Mouse (Mus musculus) spleen, adult 2 months (tissue): Measurements from ENCODE around the gene Csf2rb2.

Experiments
- CTCF ChIP-seq: fragments of 200-500 bp; IDR thresholded peaks from 2 replicates; pipeline ENCODE4 v1.5.1; 2011; ENCODE audit warnings: mild to moderate bottlenecking, inconsistent platforms; ENCODE audit not compliant: insufficient read depth, insufficient read length, insufficient replicate concordance; ENCODE audit errors: extremely low read depth
- POLR2A ChIP-seq: fragments of 200-500 bp; IDR thresholded peaks from 2 replicates; pipeline ENCODE4 v1.6.1; 2011; ENCODE audit warnings: low read depth, low read length, inconsistent platforms

GRCm38 (mm10) chr15:78300773-78301172 lies 4.7 kb downstream of the Csf2rb2 start:
- TF ChIP-seq POLR2A = no peak
- TF ChIP-seq CTCF = no peak
